Mouse (Mus musculus) CH12.LX (cell line): ENCODE data around the gene Gjc2. TPM values are rescaled to one million over a fixed set of nuclear protein-coding genes. Genes with fewer than 3 reads are reported as not detected.

ENCODE experiments used
- DNase-seq: peaks from one replicate; pipeline ENCODE4 v3.0.0-alpha.2; 2013; ENCODE audit errors: extremely low read depth
- H3K27ac ChIP-seq: 2 replicates; pipeline ENCODE4 v1.5.1; 2012; ENCODE audit warnings: low read depth, mild to moderate bottlenecking, control low read depth, moderate library complexity; ENCODE audit not compliant: insufficient read depth
- H3K27me3 ChIP-seq: replicated peaks from 2 replicates; pipeline ENCODE3; 2012; ENCODE audit warnings: inconsistent platforms
- H3K36me3 ChIP-seq, 2 experiments: replicated peaks in 1 of 2; 2 replicates each; pipeline versions ENCODE3 to v1.6.1; 2012; ENCODE audit warnings: inconsistent platforms in 1 of 2, low read length in 1 of 2, mild to moderate bottlenecking in 1 of 2, mixed read lengths in 1 of 2, moderate library complexity in 1 of 2; ENCODE audit not compliant: control insufficient read depth in 1 of 2, insufficient read depth in 1 of 2
- H3K4me1 ChIP-seq, 2 experiments: 2 replicates each; pipeline ENCODE4 v1.6.1; 2012; ENCODE audit warnings: inconsistent platforms in 1 of 2, moderate library complexity in 1 of 2; ENCODE audit not compliant: insufficient read depth in 2 of 2, control insufficient read depth in 1 of 2
- H3K4me2 ChIP-seq: 2 replicates; pipeline ENCODE4 v1.6.1; 2012; ENCODE audit warnings: low read depth, mild to moderate bottlenecking, control low read depth; ENCODE audit not compliant: poor library complexity, insufficient read depth, severe bottlenecking
- H3K4me3 ChIP-seq, 3 experiments: fragments of 150-350 bp in 1 of 3; sonication (generic) in 1 of 3; replicated peaks in 1 of 3; 2 replicates each; pipeline versions ENCODE3 to v1.5.1; 2011 to 2012; ENCODE audit warnings: low read depth in 2 of 3, low read length in 2 of 3, mild to moderate bottlenecking in 2 of 3, moderate library complexity in 2 of 3, control low read depth in 1 of 3, improper control_type of control experiment in 1 of 3, inconsistent platforms in 1 of 3, mixed read lengths in 1 of 3; ENCODE audit not compliant: poor library complexity in 1 of 3
- H3K79me2 ChIP-seq: replicated peaks from 2 replicates; pipeline ENCODE4 v1.6.1; 2012; ENCODE audit warnings: mild to moderate bottlenecking, moderate library complexity; ENCODE audit not compliant: control insufficient read depth, poor library complexity, insufficient read depth, severe bottlenecking; ENCODE audit errors: extremely low read depth
- H3K9ac ChIP-seq: 2 replicates; pipeline ENCODE4 v1.6.1; 2012; ENCODE audit warnings: low read depth, mild to moderate bottlenecking, control low read depth, moderate library complexity; ENCODE audit not compliant: insufficient read depth
- H3K9me3 ChIP-seq: replicated peaks from 2 replicates; pipeline ENCODE3; 2012; ENCODE audit warnings: low read length, inconsistent platforms, mixed read lengths
- E2F4 ChIP-seq: IDR thresholded peaks from 2 replicates; pipeline ENCODE4 v1.6.1; 2011; ENCODE audit warnings: low read depth, low read length, improper control_type of control experiment; ENCODE audit not compliant: insufficient replicate concordance
- ELF1 ChIP-seq: IDR thresholded peaks from 2 replicates; pipeline ENCODE4 v1.6.1; 2014; ENCODE audit warnings: low read depth, mild to moderate bottlenecking, inconsistent platforms, low read length, improper control_type of control experiment
- KAT2A ChIP-seq: IDR thresholded peaks from 2 replicates; pipeline ENCODE4 v1.6.1; 2012; ENCODE audit warnings: low read length, improper control_type of control experiment, inconsistent platforms; ENCODE audit not compliant: insufficient replicate concordance
- SMC3 ChIP-seq: IDR thresholded peaks from 2 replicates; pipeline ENCODE4 v1.6.1; 2011; ENCODE audit warnings: low read depth, low read length, improper control_type of control experiment
- ZKSCAN1 ChIP-seq: IDR thresholded peaks from 2 replicates; pipeline ENCODE4 v1.6.1; 2012; ENCODE audit warnings: low read depth, inconsistent platforms, low read length, improper control_type of control experiment, borderline replicate concordance
- ZMIZ1 ChIP-seq: IDR thresholded peaks from 2 replicates; pipeline ENCODE4 v1.6.1; 2012; ENCODE audit warnings: low read depth, mild to moderate bottlenecking, inconsistent platforms, low read length, improper control_type of control experiment
- dilution Hi-C: fragments of 300-500 bp; cut with MboI; formaldehyde crosslinking; loops from 2 replicates; pipeline ENCODE4 v1.14.3; 2020; ENCODE audit warnings: low sequenced_read_pairs; ENCODE audit not compliant: extremely low pct_unique_long_range_greater_than_20kb, extremely low pct_ligation_motif_present
- in situ Hi-C: fragments of 300-500 bp; cut with MboI; formaldehyde crosslinking; loops from 3 replicates; pipeline ENCODE4 v1.14.3; 2019; ENCODE audit warnings: low sequenced_read_pairs, low pct_ligation_motif_present, low pct_unique_long_range_greater_than_20kb, mixed read lengths
- polyA plus RNA-seq: library from polyadenylated mRNA; unstranded; fragments of >175 nt; gene quantifications from 2 replicates; pipeline ENCODE4 v1.2.1, GENCODE M21; 2012; ENCODE audit warnings: low read depth; ENCODE audit not compliant: insufficient read length
- total RNA-seq, 2 experiments: library from RNA; depleted of rRNA; stranded (reverse); fragments of 300-350 nt in 1 of 2; fragments of >200 nt in 1 of 2; gene quantifications; 2 replicates each; pipeline ENCODE4 v1.2.3; 2012 to 2014

Gjc2 gene
- total and polyA plus RNA-seq, 3 experiments, result 0.08 to 0.13 TPM; not detected in 1

- TF ChIP-seq E2F4, result no peak
- no peak for TF ChIP-seq SMC3
These were observed 51.6 kb downstream of the Gjc2 start (continued) for GRCm38 (mm10) chr11:59131348-59131919.

- Histone ChIP-seq H3K9me3 (peaks cover 14% of the 10 kb centered on the region), H3K79me2 (no peaks in the 10 kb centered on the region), H3K36me3 (no peaks in the 10 kb centered on the region), H3K9ac (no peak overlapping the region), H3K4me2 (no peak overlapping the region), H3K27me3 (peaks cover 22% of the 10 kb centered on the region), H3K27ac (no peak overlapping the region), H3K4me3 (no peak overlapping the region), H3K4me1 (peaks cover 24 to 40% of the 10 kb centered on the region in 2 experiments)
- no peak for DNase-seq
- in situ Hi-C loops, result no loop called here
- no peak for TF ChIP-seq KAT2A
- TF ChIP-seq ELF1, result no peak
- TF ChIP-seq ZMIZ1, result no peak
- TF ChIP-seq ZKSCAN1, result no peak
- TF ChIP-seq, all 38 proteins: peak for 0
- dilution Hi-C loops, result no loop called here
These were observed 52.2 kb downstream of the Gjc2 start for GRCm38 (mm10) chr11:59130782-59131181.

Other genes starting within 250 kb of the Gjc2 start
- gene Rnf187, start 244.3 kb downstream of the Gjc2 start, total RNA-seq (2012; rRNA removed), result 185 and 230 TPM in 2 replicates
- 175 and 188 TPM in 2 replicates for gene Rnf187, start 244.3 kb downstream of the Gjc2 start, total RNA-seq (2014; rRNA removed)
- gene Rnf187, start 244.3 kb downstream of the Gjc2 start, polyA plus RNA-seq, result 181 and 195 TPM in 2 replicates
- 0.34 TPM in 1 of 2 replicates, not detected in the other for gene Hist3h2ba, start 234.3 kb downstream of the Gjc2 start, total RNA-seq (2012; rRNA removed)
- gene Hist3h2ba, start 234.3 kb downstream of the Gjc2 start, total RNA-seq (2014; rRNA removed), result not detected in 2 replicates
- not detected in 2 replicates for gene Hist3h2ba, start 234.3 kb downstream of the Gjc2 start, polyA plus RNA-seq
- gene Hist3h2a, start 228.5 kb downstream of the Gjc2 start, total RNA-seq (2012; rRNA removed), result 97.2 and 125 TPM in 2 replicates
- 4.4 and 6.1 TPM in 2 replicates for gene Hist3h2a, start 228.5 kb downstream of the Gjc2 start, total RNA-seq (2014; rRNA removed)
- gene Hist3h2a, start 228.5 kb downstream of the Gjc2 start, polyA plus RNA-seq, result 0.79 and 1.2 TPM in 2 replicates
- gene Trim17, start 228.5 kb downstream of the Gjc2 start, total RNA-seq (2012; rRNA removed), result 0.21 and 0.47 TPM in 2 replicates
- gene Trim17, start 228.5 kb downstream of the Gjc2 start, total RNA-seq (2014; rRNA removed), result not detected in 2 replicates
- gene Trim17, start 228.5 kb downstream of the Gjc2 start, polyA plus RNA-seq, result 0.20 and 0.49 TPM in 2 replicates
- gene Trim11, start 205.1 kb downstream of the Gjc2 start, total RNA-seq (2012; rRNA removed), result 32.5 and 33.2 TPM in 2 replicates
- gene Trim11, start 205.1 kb downstream of the Gjc2 start, total RNA-seq (2014; rRNA removed), result 22.5 and 23.2 TPM in 2 replicates
- 21.8 and 23.0 TPM in 2 replicates for gene Trim11, start 205.1 kb downstream of the Gjc2 start, polyA plus RNA-seq
- 0.13 and 0.17 TPM in 2 replicates for gene Obscn, start 46.8 kb downstream of the Gjc2 start, total RNA-seq (2012; rRNA removed)
- 0.08 and 0.13 TPM in 2 replicates for gene Obscn, start 46.8 kb downstream of the Gjc2 start, total RNA-seq (2014; rRNA removed)
- gene Obscn, start 46.8 kb downstream of the Gjc2 start, polyA plus RNA-seq, result 0.09 and 0.14 TPM in 2 replicates
- 7.5 and 7.9 TPM in 2 replicates for gene Iba57, start 19.5 kb downstream of the Gjc2 start, total RNA-seq (2012; rRNA removed)
- 3.6 and 4.0 TPM in 2 replicates for gene Iba57, start 19.5 kb downstream of the Gjc2 start, total RNA-seq (2014; rRNA removed)
- gene Iba57, start 19.5 kb downstream of the Gjc2 start, polyA plus RNA-seq, result 4.6 and 5.1 TPM in 2 replicates
- 148 and 149 TPM in 2 replicates for gene Guk1, start 9.0 kb upstream of the Gjc2 start, total RNA-seq (2012; rRNA removed)
- 130 and 148 TPM in 2 replicates for gene Guk1, start 9.0 kb upstream of the Gjc2 start, total RNA-seq (2014; rRNA removed)
- gene Guk1, start 9.0 kb upstream of the Gjc2 start, polyA plus RNA-seq, result 111 and 139 TPM in 2 replicates
- gene Mrpl55, start 19.3 kb upstream of the Gjc2 start, total RNA-seq (2012; rRNA removed), result 74.4 and 80.4 TPM in 2 replicates
- 81.1 and 92.9 TPM in 2 replicates for gene Mrpl55, start 19.3 kb upstream of the Gjc2 start, total RNA-seq (2014; rRNA removed)
- 72.0 and 88.2 TPM in 2 replicates for gene Mrpl55, start 19.3 kb upstream of the Gjc2 start, polyA plus RNA-seq
- gene 2310033P09Rik, start 25.1 kb upstream of the Gjc2 start, total RNA-seq (2012; rRNA removed), result 15.3 and 18.2 TPM in 2 replicates
- 7.9 and 8.6 TPM in 2 replicates for gene 2310033P09Rik, start 25.1 kb upstream of the Gjc2 start, total RNA-seq (2014; rRNA removed)
- gene 2310033P09Rik, start 25.1 kb upstream of the Gjc2 start, polyA plus RNA-seq, result 44.1 and 50.2 TPM in 2 replicates
- 509 and 590 TPM in 2 replicates for gene Arf1, start 45.1 kb upstream of the Gjc2 start, total RNA-seq (2012; rRNA removed)
- 475 and 498 TPM in 2 replicates for gene Arf1, start 45.1 kb upstream of the Gjc2 start, total RNA-seq (2014; rRNA removed)
- 680 and 733 TPM in 2 replicates for gene Arf1, start 45.1 kb upstream of the Gjc2 start, polyA plus RNA-seq
- gene Wnt3a, start 107.5 kb upstream of the Gjc2 start, total RNA-seq (2012; rRNA removed), result not detected in 2 replicates
- not detected in 2 replicates for gene Wnt3a, start 107.5 kb upstream of the Gjc2 start, total RNA-seq (2014; rRNA removed)
- gene Wnt3a, start 107.5 kb upstream of the Gjc2 start, polyA plus RNA-seq, result not detected in 2 replicates
- gene Wnt9a, start 123.7 kb upstream of the Gjc2 start, total RNA-seq (2012; rRNA removed), result not detected in 2 replicates
- gene Wnt9a, start 123.7 kb upstream of the Gjc2 start, total RNA-seq (2014; rRNA removed), result not detected in 2 replicates
- gene Wnt9a, start 123.7 kb upstream of the Gjc2 start, polyA plus RNA-seq, result not detected in 2 replicates
- not detected in 2 replicates for gene Prss38, start 192.4 kb upstream of the Gjc2 start, total RNA-seq (2012; rRNA removed)
- gene Prss38, start 192.4 kb upstream of the Gjc2 start, total RNA-seq (2014; rRNA removed), result not detected in 2 replicates
- not detected in 2 replicates for gene Prss38, start 192.4 kb upstream of the Gjc2 start, polyA plus RNA-seq